Mouse (Mus musculus) intestine, embryonic 16.5 days (tissue): ENCODE results near the gene Kcnk5. TPM values are rescaled to one million over a fixed set of nuclear protein-coding genes. Genes with fewer than 3 reads are reported as not detected.

Experiments
- ATAC-seq: fragments of 200-750 bp; cut with Nextera tagmentation; 2 replicates; pipeline ENCODE4 v1.8.0; 2017; ENCODE audit warnings: moderate TSS enrichment, moderate library complexity
- H3K27ac ChIP-seq: fragments of 300-500 bp; sonication (generic); 2 replicates; pipeline ENCODE4 v1.5.1; 2014; ENCODE audit warnings: mild to moderate bottlenecking, low read length
- H3K27me3 ChIP-seq: fragments of 300-500 bp; sonication (generic); replicated peaks from 2 replicates; pipeline ENCODE4 v1.6.1; 2014; ENCODE audit warnings: low read length, control low read depth, mixed read lengths; ENCODE audit not compliant: control insufficient read depth, insufficient read depth
- H3K36me3 ChIP-seq: fragments of 300-500 bp; sonication (generic); 2 replicates; pipeline ENCODE4 v1.6.1; 2014; ENCODE audit warnings: low read length, control low read depth; ENCODE audit not compliant: control insufficient read depth, insufficient read depth
- H3K4me1 ChIP-seq: fragments of 300-500 bp; sonication (generic); 2 replicates; pipeline ENCODE4 v1.6.1; 2014; ENCODE audit warnings: low read length, control low read depth, mixed read lengths; ENCODE audit not compliant: control insufficient read depth, insufficient read depth
- H3K4me2 ChIP-seq: fragments of 300-500 bp; sonication (generic); 2 replicates; pipeline ENCODE4 v1.6.1; 2014; ENCODE audit warnings: low read depth, low read length, control low read depth
- H3K4me3 ChIP-seq: fragments of 300-500 bp; sonication (generic); 2 replicates; pipeline ENCODE4 v1.5.1; 2014; ENCODE audit warnings: mild to moderate bottlenecking, low read length
- H3K9ac ChIP-seq: fragments of 300-500 bp; sonication (generic); 2 replicates; pipeline ENCODE4 v1.6.1; 2014; ENCODE audit warnings: low read depth, low read length
- H3K9me3 ChIP-seq: fragments of 300-500 bp; sonication (generic); 2 replicates; pipeline ENCODE4 v1.6.1; 2016; ENCODE audit warnings: low read length, control low read depth; ENCODE audit not compliant: control insufficient read depth
- WGBS: fragments of 180-500 bp; shearing (Covaris S2); extraction: QIAGEN DNeasy Blood & Tissue Kit; methylation state at CpG from one replicate; pipeline ENCODE4 v1.1.7; 2014; 5-methylcytosine and 5-hydroxymethylcytosine counted together
- polyA plus RNA-seq: library from polyadenylated mRNA; unstranded; fragments of >200 nt; fragmentation: Nextera tagmentation; extraction: Ambion mirVana; gene quantifications from 2 replicates; pipeline ENCODE4 v1.2.1, GENCODE M21; 2015

Kcnk5 gene
- polyA plus RNA-seq, 1 experiment from 2014 or later = 10.9 TPM

- no peak overlapping the region for H3K27ac ChIP-seq
- no peak overlapping the region for H3K4me3 ChIP-seq
- H3K9me3 ChIP-seq = no peaks in the 10 kb centered on the region
- no peaks in the 10 kb centered on the region for H3K36me3 ChIP-seq
- ATAC-seq = no peak
- H3K4me1 ChIP-seq = peaks cover 15% of the 10 kb centered on the region
- no peak overlapping the region for H3K9ac ChIP-seq
- H3K27me3 ChIP-seq = no peaks in the 10 kb centered on the region
- no peak overlapping the region for H3K4me2 ChIP-seq
- 89% methylated on average over 7 of the region's 7 CpGs for WGBS
Measured at GRCm38 (mm10) chr14:20147854-20148253, 33.8 kb downstream of the Kcnk5 start.

- Histone ChIP-seq H3K9ac (no peak overlapping the region), H3K36me3 (no peaks in the 10 kb centered on the region), H3K9me3 (no peaks in the 10 kb centered on the region), H3K4me2 (no peak overlapping the region), H3K4me3 (no peak overlapping the region), H3K27me3 (no peaks in the 10 kb centered on the region), H3K27ac (no peak overlapping the region; the same call in 1 of the 2 replicates), H3K4me1 (peaks cover 13% of the 10 kb centered on the region; the same call in 1 of the 2 replicates)
- ATAC-seq = no peak
- WGBS = 53% methylated on average over 4 of the region's 4 CpGs
Measured at GRCm38 (mm10) chr14:20144093-20144492, 37.5 kb downstream of the Kcnk5 start.

- peak; percentile 24 for ATAC-seq
- Histone ChIP-seq H3K36me3 (no peaks in the 10 kb centered on the region), H3K27ac (peak within 1 kb of the TSS; percentile 40), H3K27me3 (no peaks in the 10 kb centered on the region), H3K9ac (peak within 1 kb of the TSS; percentile 47), H3K4me3 (no peak within 1 kb of the TSS; the same call in 1 of the 2 replicates), H3K4me1 (peaks cover 5% of the 10 kb centered on the region; the same call in 1 of the 2 replicates), H3K9me3 (no peaks in the 10 kb centered on the region), H3K4me2 (0 out of 2 replicates have a peak within 1 kb of the TSS, but pooled peaks have one; percentile 10)
- 76% methylated on average over 16 of the region's 16 CpGs for WGBS
Measured at GRCm38 (mm10) chr14:20138484-20139355, 42.9 kb downstream of the Kcnk5 start, which contains the start of gene Saysd1. Gene Saysd1, minus strand, starts transcription at chr14:20138534.

- WGBS = 70% methylated on average over 10 of the region's 10 CpGs
- H3K9me3 ChIP-seq = no peaks in the 10 kb centered on the region
- H3K9ac ChIP-seq = no peak overlapping the region
- H3K4me3 ChIP-seq = no peak overlapping the region
- no peaks in the 10 kb centered on the region for H3K27me3 ChIP-seq
- no peak overlapping the region for H3K4me2 ChIP-seq
- H3K36me3 ChIP-seq = no peaks in the 10 kb centered on the region
- peaks cover 4% of the 10 kb centered on the region; the same call in 1 of the 2 replicates for H3K4me1 ChIP-seq
- ATAC-seq = peak; percentile 73
- H3K27ac ChIP-seq = peak overlapping the region; percentile 42
Measured at GRCm38 (mm10) chr14:20134965-20135671, 46.5 kb downstream of the Kcnk5 start.

- H3K9me3 ChIP-seq = no peaks in the 10 kb centered on the region
- 62% methylated on average over 6 of the region's 6 CpGs for WGBS
- peak; percentile 95 for ATAC-seq
Measured at GRCm38 (mm10) chr14:20128162-20128561, 53.4 kb downstream of the Kcnk5 start.

GRCm38 (mm10) chr14:20127406-20128087 is 54.1 kb downstream of the Kcnk5 start:
- Histone ChIP-seq H3K4me3 (no peak overlapping the region), H3K4me1 (peaks cover 11% of the 10 kb centered on the region), H3K9me3 (no peaks in the 10 kb centered on the region), H3K36me3 (no peaks in the 10 kb centered on the region), H3K27me3 (no peaks in the 10 kb centered on the region), H3K9ac (no peak overlapping the region), H3K4me2 (no peak overlapping the region), H3K27ac (peak overlapping the region; percentile 43; the same call in 1 of the 2 replicates)
- WGBS = 80% methylated on average over 15 of the region's 15 CpGs
- ATAC-seq = peak; percentile 56

More at GRCm38 (mm10) chr14:20128162-20128561, 53.4 kb downstream of the Kcnk5 start:
- H3K9ac ChIP-seq = no peak overlapping the region
- no peak overlapping the region for H3K4me3 ChIP-seq
- peak overlapping the region; percentile 43; the same call in 1 of the 2 replicates for H3K27ac ChIP-seq
- H3K27me3 ChIP-seq = no peaks in the 10 kb centered on the region
- H3K4me1 ChIP-seq = peaks cover 11% of the 10 kb centered on the region
- no peaks in the 10 kb centered on the region for H3K36me3 ChIP-seq
- H3K4me2 ChIP-seq = no peak overlapping the region

GRCm38 (mm10) chr14:20120868-20121267 is 60.7 kb downstream of the Kcnk5 start:
- ATAC-seq = no peak
- H3K4me2 ChIP-seq = no peak overlapping the region
- H3K27ac ChIP-seq = no peak overlapping the region
- H3K36me3 ChIP-seq = no peaks in the 10 kb centered on the region
- H3K27me3 ChIP-seq = no peaks in the 10 kb centered on the region
- WGBS = 70% methylated on average over 5 of the region's 5 CpGs
- 0 out of 2 replicates have a peak, but pooled peaks cover 4% of the 10 kb centered on the region for H3K4me1 ChIP-seq
- H3K4me3 ChIP-seq = no peak overlapping the region
- H3K9ac ChIP-seq = no peak overlapping the region
- H3K9me3 ChIP-seq = no peaks in the 10 kb centered on the region

- Histone ChIP-seq H3K9ac (no peak overlapping the region), H3K4me3 (no peak overlapping the region), H3K4me2 (no peak overlapping the region), H3K9me3 (no peaks in the 10 kb centered on the region), H3K27me3 (no peaks in the 10 kb centered on the region), H3K36me3 (no peaks in the 10 kb centered on the region), H3K4me1 (0 out of 2 replicates have a peak, but pooled peaks cover 4% of the 10 kb centered on the region), H3K27ac (no peak overlapping the region)
- WGBS = 93% methylated on average over 11 of the region's 11 CpGs
- no peak for ATAC-seq
Measured at GRCm38 (mm10) chr14:20120012-20120411, 61.6 kb downstream of the Kcnk5 start.
